Mouse (Mus musculus): ENCODE measurements around the gene Filip1. TPM values are rescaled to one million over a fixed set of nuclear protein-coding genes. Genes with fewer than 3 reads are reported as not detected.

The Filip1 gene
- polyA plus RNA-seq, 1 experiment from 2014 or later = 3.0 TPM

GRCm38 (mm10) chr9:79977549-79977971 lies 35.1 kb downstream of the Filip1 start:
- ATAC-seq = peak; percentile 72; the same call in 1 of the 2 replicates
- peak overlapping the region; percentile 12; the same call in 1 of the 2 replicates for H3K4me3 ChIP-seq
- peaks cover 8% of the 10 kb centered on the region for H3K4me1 ChIP-seq
- no peaks in the 10 kb centered on the region for H3K27me3 ChIP-seq
- no peak overlapping the region for H3K27ac ChIP-seq
- H3K4me2 ChIP-seq = peak overlapping the region; percentile 53
- no peaks in the 10 kb centered on the region for H3K36me3 ChIP-seq (ENCODE audit: poor library complexity, severe bottlenecking)
- 9% methylated on average over 13 of the region's 13 CpGs for WGBS
- H3K9me3 ChIP-seq (replicated peaks) = no peaks in the 10 kb centered on the region
- H3K9ac ChIP-seq = peak overlapping the region; percentile 46

- 51% methylated on average over 8 of the region's 8 CpGs for WGBS
- Histone ChIP-seq H3K9me3 (replicated peaks) (no peaks in the 10 kb centered on the region), H3K4me1 (peaks cover 8% of the 10 kb centered on the region), H3K4me2 (no peak overlapping the region), H3K4me3 (no peak overlapping the region), H3K27me3 (no peaks in the 10 kb centered on the region), H3K36me3 (ENCODE audit: poor library complexity, severe bottlenecking) (no peaks in the 10 kb centered on the region), H3K9ac (no peak overlapping the region), H3K27ac (no peak overlapping the region)
- no peak for ATAC-seq
These were observed 35.9 kb downstream of the Filip1 start for GRCm38 (mm10) chr9:79976789-79977188.

- Histone ChIP-seq H3K27me3 (no peaks in the 10 kb centered on the region), H3K36me3 (ENCODE audit: poor library complexity, severe bottlenecking) (no peaks in the 10 kb centered on the region), H3K9me3 (replicated peaks) (no peaks in the 10 kb centered on the region), H3K4me2 (no peak overlapping the region), H3K27ac (no peak overlapping the region), H3K4me1 (peaks cover 8% of the 10 kb centered on the region), H3K4me3 (no peak overlapping the region), H3K9ac (no peak overlapping the region)
- 76% methylated on average over 5 of the region's 5 CpGs for WGBS
- ATAC-seq = no peak
These were observed 37.5 kb downstream of the Filip1 start for GRCm38 (mm10) chr9:79975121-79975520.

GRCm38 (mm10) chr9:79973582-79973981 lies 39.1 kb downstream of the Filip1 start:
- no peak overlapping the region for H3K4me2 ChIP-seq
- H3K36me3 ChIP-seq (ENCODE audit: poor library complexity, severe bottlenecking) = no peaks in the 10 kb centered on the region
- no peak for ATAC-seq
- no peaks in the 10 kb centered on the region for H3K27me3 ChIP-seq
- H3K9me3 ChIP-seq (replicated peaks) = no peaks in the 10 kb centered on the region
- 95% methylated on average over 8 of the region's 8 CpGs for WGBS
- H3K4me1 ChIP-seq = peaks cover 8% of the 10 kb centered on the region
- H3K27ac ChIP-seq = no peak overlapping the region
- H3K4me3 ChIP-seq = no peak overlapping the region
- H3K9ac ChIP-seq = no peak overlapping the region

GRCm38 (mm10) chr9:79972705-79973104 lies 39.9 kb downstream of the Filip1 start:
- H3K4me3 ChIP-seq = no peak overlapping the region
- no peak for ATAC-seq

GRCm38 (mm10) chr9:79971619-79972018 lies 41.0 kb downstream of the Filip1 start:
- 82% methylated on average over 6 of the region's 6 CpGs for WGBS
- Histone ChIP-seq H3K4me3 (no peak overlapping the region), H3K36me3 (ENCODE audit: poor library complexity, severe bottlenecking) (no peaks in the 10 kb centered on the region), H3K4me1 (no peaks in the 10 kb centered on the region), H3K27ac (no peak overlapping the region), H3K27me3 (no peaks in the 10 kb centered on the region), H3K9me3 (replicated peaks) (no peaks in the 10 kb centered on the region), H3K9ac (no peak overlapping the region), H3K4me2 (no peak overlapping the region)
- no peak for ATAC-seq

More at GRCm38 (mm10) chr9:79972705-79973104, 39.9 kb downstream of the Filip1 start:
- no peak overlapping the region for H3K4me2 ChIP-seq
- H3K36me3 ChIP-seq (ENCODE audit: poor library complexity, severe bottlenecking) = no peaks in the 10 kb centered on the region
- 91% methylated on average over 6 of the region's 6 CpGs for WGBS
- H3K27me3 ChIP-seq = no peaks in the 10 kb centered on the region
- H3K9me3 ChIP-seq (replicated peaks) = no peaks in the 10 kb centered on the region
- H3K27ac ChIP-seq = no peak overlapping the region
- H3K4me1 ChIP-seq = peaks cover 5% of the 10 kb centered on the region
- H3K9ac ChIP-seq = no peak overlapping the region

GRCm38 (mm10) chr9:79970659-79971118 lies 42.0 kb downstream of the Filip1 start:
- H3K9me3 ChIP-seq (replicated peaks) = no peaks in the 10 kb centered on the region
- H3K27me3 ChIP-seq = no peaks in the 10 kb centered on the region
- 75% methylated on average over 8 of the region's 8 CpGs for WGBS
- no peak overlapping the region for H3K27ac ChIP-seq
- no peaks in the 10 kb centered on the region for H3K4me1 ChIP-seq
- no peaks in the 10 kb centered on the region for H3K36me3 ChIP-seq (ENCODE audit: poor library complexity, severe bottlenecking)
- no peak overlapping the region for H3K9ac ChIP-seq
- no peak for ATAC-seq
- no peak overlapping the region for H3K4me2 ChIP-seq
- no peak overlapping the region for H3K4me3 ChIP-seq

GRCm38 (mm10) chr9:79969544-79969943 lies 43.1 kb downstream of the Filip1 start:
- Histone ChIP-seq H3K4me1 (no peaks in the 10 kb centered on the region), H3K36me3 (ENCODE audit: poor library complexity, severe bottlenecking) (no peaks in the 10 kb centered on the region), H3K27ac (no peak overlapping the region), H3K9ac (no peak overlapping the region), H3K9me3 (replicated peaks) (no peaks in the 10 kb centered on the region), H3K4me2 (no peak overlapping the region), H3K27me3 (no peaks in the 10 kb centered on the region), H3K4me3 (no peak overlapping the region)
- 87% methylated on average over 4 of the region's 4 CpGs for WGBS
- no peak for ATAC-seq

GRCm38 (mm10) chr9:79966711-79967487 lies 45.8 kb downstream of the Filip1 start:
- no peak overlapping the region for H3K9ac ChIP-seq
- WGBS = 75% methylated on average over 12 of the region's 12 CpGs

GRCm38 (mm10) chr9:79965600-79966392 lies 46.9 kb downstream of the Filip1 start:
- no peaks in the 10 kb centered on the region for H3K36me3 ChIP-seq (ENCODE audit: poor library complexity, severe bottlenecking)
- no peaks in the 10 kb centered on the region for H3K9me3 ChIP-seq (replicated peaks)
- 0 out of 2 replicates have a peak, but pooled peaks cover 3% of the 10 kb centered on the region for H3K4me1 ChIP-seq
- ATAC-seq = no peak
- H3K9ac ChIP-seq = no peak overlapping the region
- H3K4me2 ChIP-seq = no peak overlapping the region
- no peaks in the 10 kb centered on the region for H3K27me3 ChIP-seq
- no peak overlapping the region for H3K27ac ChIP-seq
- no peak overlapping the region for H3K4me3 ChIP-seq
- WGBS = 91% methylated on average over 14 of the region's 14 CpGs

More at GRCm38 (mm10) chr9:79966711-79967487, 45.8 kb downstream of the Filip1 start:
- Histone ChIP-seq H3K4me1 (0 out of 2 replicates have a peak, but pooled peaks cover 1% of the 10 kb centered on the region), H3K4me3 (no peak overlapping the region), H3K27me3 (no peaks in the 10 kb centered on the region), H3K27ac (no peak overlapping the region), H3K9me3 (replicated peaks) (no peaks in the 10 kb centered on the region), H3K36me3 (ENCODE audit: poor library complexity, severe bottlenecking) (no peaks in the 10 kb centered on the region), H3K4me2 (no peak overlapping the region)
- ATAC-seq = no peak

- Histone ChIP-seq H3K9ac (no peak overlapping the region), H3K27ac (no peak overlapping the region), H3K9me3 (replicated peaks) (no peaks in the 10 kb centered on the region), H3K36me3 (ENCODE audit: poor library complexity, severe bottlenecking) (no peaks in the 10 kb centered on the region), H3K4me2 (no peak overlapping the region), H3K4me3 (no peak overlapping the region), H3K4me1 (0 out of 2 replicates have a peak, but pooled peaks cover 3% of the 10 kb centered on the region), H3K27me3 (no peaks in the 10 kb centered on the region)
- no peak for ATAC-seq
- WGBS = 80% methylated on average over 5 of the region's 5 CpGs
These were observed 47.6 kb downstream of the Filip1 start for GRCm38 (mm10) chr9:79965003-79965402.

All from forebrain, embryonic 13.5 days (tissue).